Mouse (Mus musculus): Measurements from ENCODE around the gene Klhl5. TPM values are rescaled to one million over a fixed set of nuclear protein-coding genes. Genes with fewer than 3 reads are reported as not detected.

Klhl5 gene
- total RNA-seq (2021): 10 to 100 TPM; 51.1 to 60.2 TPM
- long read RNA-seq, experiment 1, transcript Klhl5-204 (11 exons, 3,149 nt): minor isoform, 24 of 74 reads
- long read RNA-seq, experiment 1, transcript Klhl5-201 (11 exons, 3,610 nt): major isoform, 29 of 74 reads
- long read RNA-seq, experiment 1, partial matches to known transcripts: 13 of 74 reads
- long read RNA-seq, experiment 1, other reads (novel, unspliced or antisense): 6 of 74 reads
- long read RNA-seq, experiment 2, transcript Klhl5-201 (11 exons, 3,610 nt): minor isoform, 24 of 84 reads
- long read RNA-seq, experiment 2, transcript Klhl5-204 (11 exons, 3,149 nt): major isoform, 38 of 84 reads
- long read RNA-seq, experiment 2, partial matches to known transcripts: 15 of 84 reads
- long read RNA-seq, experiment 2, other reads (novel, unspliced or antisense): 7 of 84 reads

DNA sequence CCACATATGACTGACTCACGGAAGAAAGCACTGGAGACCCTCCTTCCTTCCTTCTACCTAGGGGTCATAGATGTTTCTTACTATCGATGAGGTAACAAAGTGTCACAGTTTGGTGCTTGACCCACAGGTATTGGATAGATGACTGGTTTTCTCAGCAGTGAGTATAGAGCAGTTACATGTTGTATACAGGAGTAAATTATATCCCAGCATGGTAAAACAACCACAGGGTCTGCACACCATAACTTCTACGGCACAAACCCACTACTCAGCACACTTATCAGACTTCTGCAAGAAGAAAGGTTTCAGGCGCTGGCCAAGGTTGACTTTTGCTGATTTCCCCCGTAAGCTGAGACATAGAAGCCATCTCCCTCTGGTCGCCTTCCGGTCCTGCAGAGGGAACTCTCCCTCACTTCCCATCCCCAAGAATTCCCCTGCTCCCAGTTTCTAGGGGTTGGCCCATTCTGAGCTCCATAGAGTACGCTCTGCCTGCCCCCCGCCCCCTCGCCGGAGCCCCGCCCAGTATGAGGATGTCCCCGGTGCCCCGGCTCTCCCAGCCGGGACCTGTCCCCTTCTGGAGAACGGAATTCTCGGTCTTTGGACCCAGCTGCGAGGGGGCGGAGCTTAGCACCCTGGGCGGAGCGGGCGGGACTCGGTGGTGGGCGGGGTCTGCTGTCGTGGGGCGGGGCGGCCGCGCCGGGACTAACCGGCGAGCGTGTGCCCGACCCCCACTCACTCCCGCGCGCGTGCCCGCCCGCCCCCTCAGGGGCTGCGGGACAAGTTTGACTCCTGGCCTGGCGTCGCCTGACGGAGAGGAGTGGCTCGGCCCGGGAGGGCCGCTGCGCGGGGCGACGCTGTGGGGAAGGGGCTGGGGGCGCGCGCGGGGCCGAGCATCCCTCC is at the start of gene Klhl5:
TSS of gene Klhl5 (plus strand) at position 664 of the 897 bp plus-strand sequence.
- intact Hi-C loops (cut with DNase I): no loop called here
- peak; percentile 61 to 82 for DNase-seq (ENCODE audit: low spot score in 2 of 2)

DNA sequence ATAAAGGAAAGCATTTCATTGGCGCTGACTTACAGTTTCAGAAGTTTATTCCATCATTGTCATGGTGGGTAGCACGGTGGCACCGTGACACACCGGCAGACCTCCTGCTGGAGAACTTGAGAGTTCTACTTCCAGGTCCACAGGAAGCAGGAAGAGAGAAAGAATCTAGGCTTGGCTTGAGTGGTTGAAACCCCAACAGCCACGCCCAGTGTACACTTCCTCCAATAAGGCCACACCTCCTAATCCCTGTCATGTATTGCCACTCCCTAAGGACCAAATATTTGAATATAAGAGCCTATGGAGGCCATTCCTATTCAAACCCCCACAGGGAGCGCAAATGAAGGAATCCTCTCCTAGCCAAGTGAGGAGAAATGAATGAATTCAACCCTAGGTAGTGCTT is 49.7 kb upstream of the Klhl5 start:
- intact Hi-C loops (cut with DNase I): no loop called here
- no peak for DNase-seq (ENCODE audit: low spot score in 2 of 2)

DNA sequence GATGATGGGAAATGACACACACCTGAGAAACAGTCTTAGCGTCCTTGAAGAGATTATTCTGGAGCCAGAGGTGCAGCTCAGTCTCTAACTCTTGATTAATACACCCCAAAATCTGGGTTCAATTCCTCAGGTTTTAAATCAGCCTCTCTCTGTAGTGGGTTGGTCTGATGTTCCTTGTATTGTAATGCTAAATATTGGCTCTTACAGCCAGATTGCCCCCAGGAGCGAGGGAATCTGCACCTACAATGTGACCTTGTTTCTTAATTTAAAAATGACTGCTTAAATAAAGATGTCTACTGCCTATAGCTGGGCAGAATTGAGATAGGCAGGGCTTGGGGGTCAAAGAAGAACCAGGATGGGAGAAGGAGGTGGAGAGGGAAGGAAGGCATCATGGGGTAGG is 47.5 kb upstream of the Klhl5 start:
- intact Hi-C loops (cut with DNase I): no loop called here
- DNase-seq (ENCODE audit: low spot score in 2 of 2): no peak

- intact Hi-C loops (cut with DNase I): no loop called here
- no peak for DNase-seq (ENCODE audit: low spot score in 2 of 2)
These were observed 45.1 kb upstream of the Klhl5 start for GRCm38 (mm10) chr5:65062236-65062635.

- DNase-seq (ENCODE audit: low spot score in 2 of 2): no peak
- intact Hi-C loops (cut with DNase I): no loop called here
These were observed 44.1 kb upstream of the Klhl5 start for GRCm38 (mm10) chr5:65063266-65063665.

GRCm38 (mm10) chr5:65068166-65068565 is 39.2 kb upstream of the Klhl5 start:
- no peak for DNase-seq (ENCODE audit: low spot score in 2 of 2)
- intact Hi-C loops (cut with DNase I): no loop called here

- intact Hi-C loops (cut with DNase I): no loop called here
- no peak for DNase-seq (ENCODE audit: low spot score in 2 of 2)
These were observed 37.5 kb upstream of the Klhl5 start for GRCm38 (mm10) chr5:65069872-65070271.

- DNase-seq (ENCODE audit: low spot score in 2 of 2): peak in 1 of 2 experiments; percentile 13
- intact Hi-C loops (cut with DNase I): no loop called here
These were observed 35.6 kb upstream of the Klhl5 start for GRCm38 (mm10) chr5:65071689-65072118.

- intact Hi-C loops (cut with DNase I): no loop called here
- no peak for DNase-seq (ENCODE audit: low spot score in 2 of 2)
These were observed 34.1 kb upstream of the Klhl5 start for GRCm38 (mm10) chr5:65073247-65073646.

DNA sequence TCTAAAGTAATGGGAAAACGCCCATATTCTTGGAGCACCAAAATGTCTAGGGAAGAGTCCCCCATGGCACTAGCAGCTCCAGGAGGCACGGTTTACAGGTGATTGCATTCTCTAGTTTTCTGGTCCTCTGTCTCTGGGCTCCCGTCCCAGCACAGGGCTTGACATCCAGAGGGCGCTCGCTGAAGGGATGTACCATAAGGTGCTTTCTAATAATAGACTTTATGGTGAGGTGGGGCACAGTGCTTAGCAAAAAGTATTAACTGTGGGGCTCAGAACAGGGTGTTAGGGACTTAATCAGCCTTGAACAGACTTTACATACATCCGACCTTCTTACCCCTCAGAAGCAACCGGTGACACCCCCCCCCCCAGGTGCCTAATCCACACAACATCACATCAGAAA is 32.6 kb upstream of the Klhl5 start:
- intact Hi-C loops (cut with DNase I): no loop called here
- no peak for DNase-seq (ENCODE audit: low spot score in 2 of 2)

DNA sequence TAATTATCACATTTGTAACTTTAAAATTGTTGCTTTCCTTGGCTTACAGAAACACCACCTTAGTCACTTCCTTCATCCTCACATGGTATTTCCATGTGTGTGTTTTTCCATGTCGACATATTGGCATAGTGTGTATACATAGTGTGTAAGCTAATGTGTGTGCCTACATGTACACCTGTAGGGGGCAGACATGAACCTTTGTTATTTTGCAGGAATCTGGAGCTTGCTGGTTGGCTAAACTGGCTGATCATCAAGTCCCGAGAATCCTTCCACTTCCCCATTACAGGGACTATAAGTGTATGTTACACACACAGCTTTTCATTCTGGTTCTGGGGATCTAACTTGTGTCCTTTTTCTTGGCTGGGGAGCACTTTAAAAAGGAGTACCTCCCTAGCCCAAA is 31.3 kb upstream of the Klhl5 start:
- no peak for DNase-seq (ENCODE audit: low spot score in 2 of 2)
- intact Hi-C loops (cut with DNase I): no loop called here

DNA sequence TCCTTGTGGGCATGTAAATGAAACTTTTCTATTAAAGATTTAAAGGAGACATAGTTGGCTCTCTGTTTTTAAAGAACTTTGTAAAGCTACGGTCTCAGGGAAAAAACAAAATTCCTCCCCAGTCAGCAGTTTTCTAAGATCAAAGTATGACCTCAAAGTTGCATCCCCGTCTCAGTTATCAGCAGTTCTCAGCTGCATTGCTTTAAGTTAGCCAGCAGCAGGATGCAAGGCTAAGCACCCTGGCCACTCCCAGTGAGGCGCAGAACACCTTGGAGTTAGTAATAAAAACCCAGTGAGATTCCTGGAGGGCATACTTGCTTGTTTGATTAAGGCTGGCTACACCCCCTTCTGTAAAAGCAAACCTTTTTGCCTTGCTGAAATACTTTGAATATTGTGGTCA is 30.6 kb upstream of the Klhl5 start:
- intact Hi-C loops (cut with DNase I): no loop called here
- DNase-seq (ENCODE audit: low spot score in 2 of 2): no peak

DNA sequence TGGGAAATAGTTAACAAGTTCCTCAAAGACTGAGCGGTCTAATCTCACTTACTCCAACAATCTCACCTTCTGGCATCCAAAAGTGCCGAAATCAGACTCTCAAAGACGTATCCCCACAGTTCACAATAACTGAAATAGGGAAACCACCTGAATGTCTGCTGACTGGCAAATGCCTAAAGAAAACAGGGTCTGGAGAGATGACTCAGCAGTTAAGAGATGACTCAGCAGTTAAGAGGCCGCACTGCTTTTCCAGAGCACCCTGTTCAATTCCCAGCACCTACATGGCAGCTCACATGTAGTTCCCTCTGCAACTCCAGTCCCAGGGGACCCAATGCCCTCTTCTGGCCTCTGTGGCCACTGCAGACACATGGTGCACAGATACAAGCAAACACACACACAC is 29.3 kb upstream of the Klhl5 start:
- DNase-seq (ENCODE audit: low spot score in 2 of 2): no peak
- intact Hi-C loops (cut with DNase I): no loop called here

- peak; percentile 44 to 54 for DNase-seq (ENCODE audit: low spot score in 2 of 2)
- intact Hi-C loops (cut with DNase I): no loop called here
These were observed 27.5 kb upstream of the Klhl5 start for GRCm38 (mm10) chr5:65079881-65080280.

GRCm38 (mm10) chr5:65081836-65082235 is 25.5 kb upstream of the Klhl5 start:
- DNase-seq (ENCODE audit: low spot score in 2 of 2): no peak
- intact Hi-C loops (cut with DNase I): no loop called here

- DNase-seq (ENCODE audit: low spot score in 2 of 2): no peak
- intact Hi-C loops (cut with DNase I): no loop called here
These were observed 20.8 kb upstream of the Klhl5 start for GRCm38 (mm10) chr5:65086522-65086921.

- intact Hi-C loops (cut with DNase I): no loop called here
- no peak for DNase-seq (ENCODE audit: low spot score in 2 of 2)
These were observed 17.6 kb upstream of the Klhl5 start for GRCm38 (mm10) chr5:65089707-65090106.

GRCm38 (mm10) chr5:65091184-65091858 is 16.0 kb upstream of the Klhl5 start:
- no peak for DNase-seq (ENCODE audit: low spot score in 2 of 2)
- intact Hi-C loops (cut with DNase I): no loop called here

- intact Hi-C loops (cut with DNase I): no loop called here
- no peak for DNase-seq (ENCODE audit: low spot score in 2 of 2)
These were observed 15.4 kb upstream of the Klhl5 start, which contains the start of gene Tmem156 for GRCm38 (mm10) chr5:65091921-65092320. Gene Tmem156 (minus strand): TSS chr5:65092132.

DNA sequence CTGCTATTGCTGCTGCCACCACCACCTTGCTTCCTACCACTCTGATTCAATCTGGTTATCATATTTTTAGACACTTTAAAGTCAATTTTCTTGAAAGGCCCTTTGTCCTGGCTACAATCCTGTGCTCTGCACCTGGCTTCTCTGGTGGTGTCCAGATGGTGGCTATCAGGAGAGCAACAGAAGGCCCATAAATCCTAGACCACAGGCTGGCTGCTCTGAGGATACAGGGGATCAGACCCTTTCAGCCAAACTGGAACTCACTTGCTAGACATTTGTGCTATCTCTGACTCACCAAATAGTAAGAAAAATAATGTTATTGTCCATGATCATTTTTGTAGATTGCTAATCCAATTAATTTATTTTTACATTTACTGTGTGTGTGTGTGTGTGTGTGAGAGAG is 13.6 kb upstream of the Klhl5 start:
- DNase-seq (ENCODE audit: low spot score in 2 of 2): no peak
- intact Hi-C loops (cut with DNase I): no loop called here

All from left cerebral cortex, postnatal 14 days (tissue).